Mouse (Mus musculus) embryonic facial prominence, embryonic 15.5 days (tissue): ENCODE data around the gene Ptprz1. TPM values are rescaled to one million over a fixed set of nuclear protein-coding genes. Genes with fewer than 3 reads are reported as not detected.

Source experiments
- ATAC-seq: fragments of 200-750 bp; cut with Nextera tagmentation; 2 replicates; pipeline ENCODE4 v1.8.0; 2017; ENCODE audit warnings: low read depth, moderate TSS enrichment; ENCODE audit not compliant: insufficient number of reproducible peaks, low FRiP score, low TSS enrichment
- H3K27ac ChIP-seq: fragments of 300-500 bp; sonication (generic); replicated peaks from 2 replicates; pipeline ENCODE4 v1.5.1; 2015; ENCODE audit warnings: mild to moderate bottlenecking, inconsistent platforms
- H3K27me3 ChIP-seq: fragments of 300-500 bp; sonication (generic); 2 replicates; pipeline ENCODE4 v1.6.1; 2015; ENCODE audit warnings: inconsistent platforms
- H3K36me3 ChIP-seq: fragments of 300-500 bp; sonication (generic); 2 replicates; pipeline ENCODE4 v1.6.1; 2015; ENCODE audit warnings: mild to moderate bottlenecking, inconsistent platforms
- H3K4me1 ChIP-seq: fragments of 300-500 bp; sonication (generic); 2 replicates; pipeline ENCODE4 v1.6.1; 2015; ENCODE audit warnings: inconsistent platforms
- H3K4me2 ChIP-seq: fragments of 300-500 bp; sonication (generic); replicated peaks from 2 replicates; pipeline ENCODE4 v1.6.1; 2015; ENCODE audit warnings: mild to moderate bottlenecking, inconsistent platforms
- H3K4me3 ChIP-seq: fragments of 300-500 bp; sonication (generic); replicated peaks from 2 replicates; pipeline ENCODE4 v1.5.1; 2015; ENCODE audit warnings: mild to moderate bottlenecking, inconsistent platforms
- H3K9ac ChIP-seq: fragments of 300-500 bp; sonication (generic); 2 replicates; pipeline ENCODE4 v1.6.1; 2015; ENCODE audit warnings: inconsistent platforms
- H3K9me3 ChIP-seq: fragments of 300-500 bp; sonication (generic); replicated peaks from 2 replicates; pipeline ENCODE4 v1.6.1; 2016; ENCODE audit warnings: inconsistent platforms
- WGBS: fragments of 180-500 bp; shearing (Covaris S2); methylation state at CpG from one replicate; pipeline ENCODE4 v1.1.7; 2015; 5-methylcytosine and 5-hydroxymethylcytosine counted together
- polyA plus RNA-seq: library from polyadenylated mRNA; unstranded; fragments of >200 nt; fragmentation: Nextera tagmentation; extraction: Ambion mirVana; gene quantifications from 2 replicates; pipeline ENCODE4 v1.2.1, GENCODE M21; 2015

Ptprz1 gene
- polyA plus RNA-seq: 17.3 and 19.3 TPM in 2 replicates

GRCm38 (mm10) chr6:22874781-22875613, at the start of gene Ptprz1:
TSS of gene Ptprz1 (plus strand) at chr6:22875502.
- Histone ChIP-seq H3K4me1 (peaks cover 10% of the 10 kb centered on the region; the same call in 1 of the 2 replicates), H3K36me3 (no peaks in the 10 kb centered on the region), H3K9ac (peak within 1 kb of the TSS; percentile 31), H3K4me2 (peak within 1 kb of the TSS; percentile 92), H3K9me3 (no peaks in the 10 kb centered on the region), H3K4me3 (peak within 1 kb of the TSS; percentile 59), H3K27ac (no peak within 1 kb of the TSS), H3K27me3 (peaks cover 6% of the 10 kb centered on the region)
- WGBS: under 1% methylated on average over 43 of the region's 44 CpGs
- ATAC-seq: peak; percentile 88

DNA sequence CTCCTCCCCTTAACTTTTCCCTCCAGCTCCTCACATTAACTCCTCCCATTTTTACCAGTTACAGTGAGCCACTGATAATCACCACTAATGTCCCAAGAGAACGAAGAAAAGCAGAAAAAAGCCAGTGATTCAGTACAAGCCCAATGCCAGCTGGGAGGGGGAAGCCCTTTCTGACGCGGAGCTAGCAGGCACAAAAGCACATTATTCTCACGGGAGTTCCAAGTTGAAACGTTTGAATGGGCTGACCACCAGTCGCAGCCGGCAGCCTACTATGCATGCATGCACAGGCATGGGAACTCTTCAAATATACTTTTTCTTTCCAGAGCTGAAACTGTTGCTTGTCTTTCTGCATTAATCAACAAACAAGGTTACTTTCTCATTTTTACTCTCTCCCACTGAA, 41.7 kb upstream of the Ptprz1 start:
- no peaks in the 10 kb centered on the region for H3K9me3 ChIP-seq
- H3K27me3 ChIP-seq: no peaks in the 10 kb centered on the region
- no peak overlapping the region for H3K9ac ChIP-seq
- H3K27ac ChIP-seq: no peak overlapping the region
- no peaks in the 10 kb centered on the region for H3K36me3 ChIP-seq
- no peak for ATAC-seq
- no peaks in the 10 kb centered on the region for H3K4me1 ChIP-seq
- WGBS: 17% methylated on average over 7 of the region's 7 CpGs
- H3K4me3 ChIP-seq: no peak overlapping the region
- H3K4me2 ChIP-seq: no peak overlapping the region

DNA sequence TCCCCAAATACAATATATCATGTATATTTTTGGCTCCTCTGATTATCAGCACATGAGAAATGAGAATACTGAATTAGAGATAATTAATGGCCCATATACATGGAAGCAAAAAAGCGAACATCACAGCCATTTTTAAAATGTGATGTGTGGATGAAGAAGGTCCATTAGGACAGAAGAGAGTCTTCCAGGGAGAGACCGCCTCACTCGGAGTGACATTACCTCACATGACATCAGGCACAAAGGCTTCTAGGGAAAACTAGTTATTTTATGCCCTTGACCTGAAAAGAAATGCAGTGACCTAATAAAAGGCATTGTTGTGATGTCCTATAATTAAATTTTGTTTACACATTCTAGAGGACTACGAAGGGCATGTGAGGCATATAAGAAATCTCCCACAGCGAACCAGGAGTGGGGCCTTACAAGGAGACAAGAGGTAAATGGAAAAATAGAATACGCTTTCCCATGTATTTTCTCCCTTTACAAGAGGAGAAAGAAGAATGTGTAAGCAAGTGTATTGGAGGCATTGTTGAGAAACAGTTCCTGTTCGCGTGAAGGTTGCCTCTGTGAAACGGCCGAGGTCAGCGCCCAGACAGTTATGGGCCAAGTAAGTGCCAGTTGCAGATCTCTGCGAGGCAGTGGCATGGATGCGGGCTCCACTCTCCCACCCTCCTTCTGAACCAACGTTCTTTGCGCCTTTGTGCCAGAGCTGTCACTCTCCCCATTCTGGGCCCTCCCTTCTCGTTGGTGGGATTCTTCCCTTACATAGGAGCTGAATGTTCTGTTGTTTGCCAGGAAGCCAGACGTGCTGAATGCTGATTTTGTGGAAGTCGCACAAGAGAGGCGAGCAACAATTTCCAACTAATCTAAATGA, 41.0 kb upstream of the Ptprz1 start:
- no peak for ATAC-seq
- no peaks in the 10 kb centered on the region for H3K9me3 ChIP-seq
- H3K4me1 ChIP-seq: no peaks in the 10 kb centered on the region
- H3K4me3 ChIP-seq: no peak overlapping the region
- H3K36me3 ChIP-seq: no peaks in the 10 kb centered on the region
- WGBS: 65% methylated on average over 19 of the region's 19 CpGs
- no peak overlapping the region for H3K4me2 ChIP-seq
- H3K27me3 ChIP-seq: no peaks in the 10 kb centered on the region
- no peak overlapping the region for H3K27ac ChIP-seq
- no peak overlapping the region for H3K9ac ChIP-seq

DNA sequence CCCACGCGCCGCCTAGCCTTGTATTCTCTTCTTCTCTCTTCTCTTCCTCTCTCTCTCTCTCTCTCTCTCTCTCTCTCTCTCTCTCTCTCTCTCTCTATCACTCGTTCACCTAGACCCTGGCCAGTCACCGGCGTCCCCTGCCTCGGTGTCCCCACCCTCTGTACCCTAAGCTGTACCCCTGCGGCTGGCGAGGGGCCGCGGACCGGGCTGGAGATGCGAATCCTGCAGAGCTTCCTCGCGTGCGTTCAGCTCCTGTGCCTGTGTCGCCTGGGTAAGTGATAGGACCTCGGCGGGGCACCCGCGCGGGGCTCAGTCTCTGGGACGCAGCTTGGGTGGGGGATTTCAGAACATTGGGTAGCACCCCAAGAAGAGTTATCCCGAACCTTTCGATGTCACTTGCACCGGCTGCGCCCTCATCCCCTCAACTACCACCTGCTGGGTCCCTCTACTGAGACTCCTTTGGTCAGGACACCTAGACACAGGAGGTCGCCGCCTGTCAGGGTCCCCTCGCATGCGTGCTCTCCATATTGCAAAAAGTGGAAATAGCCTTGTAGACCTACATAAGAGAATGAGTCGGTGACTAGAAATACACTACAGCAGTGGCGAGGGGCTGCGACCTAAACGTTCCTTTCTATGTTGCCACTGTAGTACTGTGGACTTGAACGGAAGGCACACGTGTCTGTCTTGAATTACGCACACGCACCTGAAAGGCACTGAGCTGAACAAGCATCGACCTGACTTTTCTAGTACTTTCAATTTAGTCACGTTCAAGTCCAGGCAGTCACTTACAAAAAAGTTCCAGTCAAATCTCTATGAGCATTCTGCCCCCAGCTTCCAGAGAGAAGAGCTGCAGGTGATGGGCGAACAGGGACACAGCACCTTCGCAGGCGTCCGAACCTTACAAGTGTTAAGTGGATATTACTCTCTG, 576 bp downstream of the Ptprz1 start:
- H3K27ac ChIP-seq: no peak overlapping the region
- peak overlapping the region; percentile 92 for H3K4me2 ChIP-seq
- 3% methylated on average over 45 of the region's 45 CpGs for WGBS
- peak overlapping the region; percentile 31 for H3K9ac ChIP-seq
- peaks cover 6% of the 10 kb centered on the region for H3K27me3 ChIP-seq
- peak overlapping the region; percentile 59 for H3K4me3 ChIP-seq
- peak; percentile 65 for ATAC-seq
- H3K4me1 ChIP-seq: peaks cover 10% of the 10 kb centered on the region; the same call in 1 of the 2 replicates
- no peaks in the 10 kb centered on the region for H3K36me3 ChIP-seq
- H3K9me3 ChIP-seq: no peaks in the 10 kb centered on the region

DNA sequence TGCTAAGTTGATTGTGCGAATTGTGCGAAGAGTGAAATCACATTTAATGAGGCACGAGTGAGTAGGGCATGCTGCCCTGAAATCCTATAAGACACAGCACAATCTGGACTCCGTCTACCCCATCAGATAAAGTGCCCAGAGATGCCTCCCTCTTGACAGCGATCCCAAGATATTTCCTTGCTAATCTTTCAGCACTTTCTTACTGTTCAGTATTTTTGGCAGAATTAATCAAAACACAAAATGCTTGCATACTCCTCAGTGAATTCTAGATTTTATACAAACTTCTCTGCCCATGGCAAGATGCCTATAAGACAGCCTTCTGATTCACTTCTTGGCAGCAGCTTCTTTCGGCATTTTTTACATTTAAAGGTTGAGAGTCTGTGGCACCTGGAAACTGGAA, 12.7 kb downstream of the Ptprz1 start:
- WGBS: 76% methylated on average over 6 of the region's 6 CpGs
- H3K27ac ChIP-seq: no peak overlapping the region

DNA sequence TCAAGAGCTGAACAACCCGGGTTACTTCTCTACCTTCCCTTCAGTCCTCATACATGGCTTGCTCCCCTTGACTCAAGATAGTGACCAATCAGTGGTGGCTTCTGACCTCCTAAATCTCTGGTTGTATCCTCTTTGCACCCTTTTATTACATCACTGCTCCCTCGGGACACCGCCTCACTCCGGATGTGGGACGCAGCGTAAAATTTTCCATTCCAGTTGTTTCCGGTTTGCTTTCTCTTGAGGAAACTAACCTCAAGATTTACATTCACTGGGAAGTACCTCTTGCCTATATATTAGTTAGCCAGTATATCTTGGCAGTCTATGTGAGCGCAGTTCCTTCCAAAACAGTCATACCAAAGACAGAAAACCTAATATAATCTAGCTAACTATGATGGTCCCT, 14.0 kb downstream of the Ptprz1 start:
- ATAC-seq: no peak
- no peak overlapping the region for H3K4me2 ChIP-seq
- no peaks in the 10 kb centered on the region for H3K36me3 ChIP-seq
- no peak overlapping the region for H3K9ac ChIP-seq
- no peaks in the 10 kb centered on the region for H3K27me3 ChIP-seq
- no peak overlapping the region for H3K4me3 ChIP-seq
- H3K27ac ChIP-seq: no peak overlapping the region
- no peaks in the 10 kb centered on the region for H3K4me1 ChIP-seq
- H3K9me3 ChIP-seq: no peaks in the 10 kb centered on the region
- WGBS: 90% methylated on average over 8 of the region's 8 CpGs

More for the DNA sequence above, 12.7 kb downstream of the Ptprz1 start:
- Histone ChIP-seq H3K4me3 (no peak overlapping the region), H3K27me3 (no peaks in the 10 kb centered on the region), H3K9me3 (no peaks in the 10 kb centered on the region), H3K9ac (no peak overlapping the region), H3K4me2 (no peak overlapping the region), H3K4me1 (no peaks in the 10 kb centered on the region), H3K36me3 (no peaks in the 10 kb centered on the region)
- no peak for ATAC-seq

DNA sequence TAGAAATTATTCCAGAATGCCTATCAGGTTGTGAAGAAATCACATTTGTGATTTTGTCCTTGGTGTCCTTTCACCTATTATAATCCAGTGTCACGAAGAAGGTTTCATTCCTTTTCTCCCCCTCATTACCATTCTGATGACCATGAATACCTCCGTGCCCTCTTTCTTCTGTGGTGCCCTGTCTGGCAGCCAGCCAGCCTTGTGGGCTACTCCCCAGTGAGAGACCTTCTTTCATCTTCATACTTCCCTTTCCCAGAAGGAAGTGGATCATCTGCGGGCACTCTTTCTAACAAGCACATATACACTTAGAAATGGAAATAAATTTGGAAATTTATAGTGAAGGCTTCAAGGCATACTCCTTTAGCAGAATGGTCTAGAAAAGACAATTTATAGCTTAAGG, 26.7 kb downstream of the Ptprz1 start:
- H3K9ac ChIP-seq: no peak overlapping the region
- H3K27me3 ChIP-seq: no peaks in the 10 kb centered on the region
- no peak overlapping the region for H3K27ac ChIP-seq
- H3K4me2 ChIP-seq: no peak overlapping the region
- no peak for ATAC-seq
- no peaks in the 10 kb centered on the region for H3K4me1 ChIP-seq
- no peaks in the 10 kb centered on the region for H3K9me3 ChIP-seq
- 68% methylated on average over 3 of the region's 3 CpGs for WGBS
- no peaks in the 10 kb centered on the region for H3K36me3 ChIP-seq
- H3K4me3 ChIP-seq: no peak overlapping the region

DNA sequence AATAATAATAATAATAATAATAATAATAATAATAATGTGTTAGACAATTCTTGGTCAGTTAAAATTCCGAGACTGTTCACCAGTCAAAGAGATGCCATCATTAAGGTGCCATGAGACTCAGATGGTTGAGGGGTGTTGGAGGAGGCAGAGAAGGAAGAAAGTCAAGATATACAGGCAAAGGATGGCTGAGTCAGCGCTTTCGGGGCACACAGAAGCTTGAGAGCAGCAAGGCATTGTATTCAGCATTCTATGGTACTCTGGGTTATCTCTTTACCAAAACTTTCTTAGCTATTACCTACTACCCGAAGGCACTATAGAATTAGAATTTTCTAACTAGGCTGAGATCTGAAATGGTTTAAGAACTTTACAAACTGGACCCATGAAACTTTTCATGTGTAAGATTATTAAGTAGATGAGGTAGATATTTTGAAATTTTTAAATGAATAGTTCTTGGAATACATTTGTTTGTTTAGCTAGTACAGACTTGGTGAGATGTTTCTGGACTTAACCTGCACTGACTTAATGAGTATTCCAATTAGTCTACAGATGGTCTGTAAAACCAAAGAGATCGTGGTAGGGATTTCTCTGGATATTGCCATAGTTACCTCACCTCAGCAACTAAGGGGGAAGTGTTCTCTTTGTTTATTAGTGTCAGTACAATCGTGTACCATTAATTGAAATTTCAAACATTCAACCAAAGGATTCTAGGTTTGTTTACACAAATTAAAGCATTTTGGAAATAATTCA, 33.4 kb downstream of the Ptprz1 start:
- H3K4me2 ChIP-seq: no peak overlapping the region
- ATAC-seq: no peak

GRCm38 (mm10) chr6:22909257-22909907, 34.1 kb downstream of the Ptprz1 start:
- Histone ChIP-seq H3K4me3 (no peak overlapping the region), H3K4me2 (no peak overlapping the region), H3K9ac (no peak overlapping the region), H3K27me3 (no peaks in the 10 kb centered on the region), H3K27ac (no peak overlapping the region), H3K9me3 (no peaks in the 10 kb centered on the region), H3K4me1 (no peaks in the 10 kb centered on the region), H3K36me3 (no peaks in the 10 kb centered on the region)
- WGBS: 52% methylated on average over 6 of the region's 6 CpGs
- ATAC-seq: no peak

More for the DNA sequence above, 33.4 kb downstream of the Ptprz1 start:
- Histone ChIP-seq H3K27me3 (no peaks in the 10 kb centered on the region), H3K9ac (no peak overlapping the region), H3K4me3 (no peak overlapping the region), H3K36me3 (no peaks in the 10 kb centered on the region), H3K27ac (no peak overlapping the region), H3K4me1 (no peaks in the 10 kb centered on the region), H3K9me3 (no peaks in the 10 kb centered on the region)
- WGBS: 82% methylated on average over 6 of the region's 6 CpGs

DNA sequence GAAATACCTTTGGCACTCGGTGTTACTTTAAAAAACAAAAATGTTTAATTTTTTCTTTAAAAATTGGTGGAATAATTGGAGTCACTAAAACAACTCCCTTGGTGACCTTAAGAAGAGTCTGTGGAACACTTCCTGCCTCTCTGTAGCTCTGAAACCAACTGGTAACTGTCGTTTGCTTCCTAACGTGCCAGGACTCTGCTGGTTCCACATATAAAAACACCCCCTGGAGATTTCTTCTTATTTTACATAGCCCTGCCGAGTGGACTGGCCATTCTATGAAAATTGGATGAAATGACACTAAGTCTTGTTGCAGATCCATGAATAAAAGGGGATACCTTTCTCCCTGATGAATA, 34.6 kb downstream of the Ptprz1 start:
- no peak for ATAC-seq
- Histone ChIP-seq H3K9me3 (no peaks in the 10 kb centered on the region), H3K36me3 (no peaks in the 10 kb centered on the region), H3K4me3 (no peak overlapping the region), H3K4me1 (no peaks in the 10 kb centered on the region), H3K27ac (no peak overlapping the region), H3K4me2 (no peak overlapping the region), H3K9ac (no peak overlapping the region), H3K27me3 (no peaks in the 10 kb centered on the region)
- WGBS: 49% methylated on average over 4 of the region's 4 CpGs
